ENCODE assay signal across 10 mouse cellular contexts in the genomic region with DNA sequence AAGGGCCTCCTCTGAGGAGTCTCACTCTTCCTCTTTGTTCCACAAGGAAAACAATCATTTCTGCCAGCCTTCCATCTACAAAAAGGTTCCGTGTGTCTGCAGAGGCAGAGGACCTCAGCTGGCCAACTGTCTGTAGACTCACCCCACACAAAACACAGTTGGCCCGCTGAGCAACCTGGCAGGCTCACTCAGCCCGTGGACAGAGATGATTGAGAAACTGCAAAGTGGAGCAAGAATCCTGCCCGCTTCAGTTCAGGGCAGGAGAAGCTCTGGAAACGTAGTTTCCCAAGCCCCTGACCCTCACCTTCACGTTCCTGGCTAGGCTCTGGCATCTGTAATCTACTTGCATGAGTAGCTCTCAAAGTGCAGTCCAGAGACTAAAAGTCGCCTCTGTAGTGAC. TPM values are rescaled to one million over a fixed set of nuclear protein-coding genes. Genes with fewer than 3 reads are reported as not detected.
DNase-seq lines count a peak whose midpoint lies in the region; ATAC-seq and TF ChIP-seq lines count a peak whose summit lies in the region.
"Had no signal": no experiment of that assay in that cellular context is flagged by ENCODE, and none has a peak within 500 bp of the region (broad histone marks: within the 10 kb centered on the region; RNA-seq: fewer than 3 reads in every experiment).

No protein-coding gene starts in this region.

- no peak overlapping the region for H3K4me3 ChIP-seq in intestine, embryonic 16.5 days (ENCODE audit: low read length)
- no peak overlapping the region for H3K4me3 ChIP-seq in intestine, postnatal 0 days (ENCODE audit: low read depth, low read length)
- H3K4me3 ChIP-seq in testis, adult 2 months (ENCODE audit: control insufficient read depth, low read depth, low read length), result no peak overlapping the region

- intact Hi-C loops in gastrocnemius, postnatal 14 days (cut with DNase I; ENCODE audit: low total_unique reads), result loop anchor here (5.0 kb wide), 1 partner anchor 85 kb away; a partner anchor contains a TSS

- 0 out of 2 replicates have a peak overlapping the region, but pooled peaks have one; percentile 45 for H3K9ac ChIP-seq in intestine, embryonic 16.5 days (ENCODE audit: low read depth, low read length)
- no peak overlapping the region for H3K9ac ChIP-seq in intestine, postnatal 0 days (ENCODE audit: low read depth, low read length)

- TF ChIP-seq POLR2A in testis, adult 2 months (IDR thresholded peaks at IDR 0.05; ENCODE audit: control insufficient read depth, low read depth, low read length), result no peak

- no peak for ATAC-seq in intestine, embryonic 16.5 days
- no peak for ATAC-seq in intestine, postnatal 0 days
- no peak for ATAC-seq in megakaryocyte progenitor cell, adult 5-6 weeks (replicated peaks; ENCODE audit: poor library complexity)

- DNase-seq in adrenal gland, postnatal 14 days, result peak; percentile 81
- DNase-seq in adrenal gland, postnatal 4 days (ENCODE audit: low spot score in 2 of 2), result no peak
- DNase-seq in testis, postnatal 10 days (ENCODE audit: low spot score), result no peak
- DNase-seq in gastrocnemius, postnatal 14 days, result no peak

- no peaks in the 10 kb centered on the region for H3K4me1 ChIP-seq in intestine, embryonic 16.5 days (ENCODE audit: control insufficient read depth, insufficient read depth, low read length)
- H3K4me1 ChIP-seq in intestine, postnatal 0 days (replicated peaks; ENCODE audit: control insufficient read depth, insufficient read depth, low read length), result 0 out of 2 replicates have a peak, but pooled peaks cover 3% of the 10 kb centered on the region
- peaks cover 12% of the 10 kb centered on the region for H3K4me1 ChIP-seq in testis, adult 2 months (ENCODE audit: control insufficient read depth, insufficient read depth, low read length)

- 0 out of 2 replicates have a peak overlapping the region, but pooled peaks have one; percentile 2 for H3K27ac ChIP-seq in intestine, embryonic 16.5 days (ENCODE audit: low read length)
- no peak overlapping the region for H3K27ac ChIP-seq in intestine, postnatal 0 days (ENCODE audit: low read depth, low read length)
- H3K27ac ChIP-seq in testis, adult 2 months (ENCODE audit: control insufficient read depth, insufficient read depth, low read depth, low read length), result peak overlapping the region; percentile 59

- no peak overlapping the region for H3K4me2 ChIP-seq in intestine, embryonic 16.5 days (ENCODE audit: low read depth, low read length)
- H3K4me2 ChIP-seq in intestine, postnatal 0 days (replicated peaks; ENCODE audit: low read depth), result no peak overlapping the region

- 42% methylated on average over 7 of the region's 7 CpGs for WGBS in intestine, embryonic 16.5 days
- 45% methylated on average over 7 of the region's 7 CpGs for WGBS in intestine, postnatal 0 days

- no peaks in the 10 kb centered on the region for H3K9me3 ChIP-seq in intestine, embryonic 16.5 days (ENCODE audit: control insufficient read depth, low read length)
- H3K9me3 ChIP-seq in intestine, postnatal 0 days (ENCODE audit: control insufficient read depth), result no peaks in the 10 kb centered on the region
- H3K9me3 ChIP-seq: limb, embryonic 13.5 days had no signal

- TF ChIP-seq CTCF in intestine, postnatal 0 days (IDR thresholded peaks at IDR 0.05; ENCODE audit: low read depth), result no peak
- TF ChIP-seq CTCF in testis, adult 2 months (IDR thresholded peaks at IDR 0.05; ENCODE audit: control insufficient read depth, insufficient read depth, insufficient replicate concordance, low read depth, low read length), result no peak

- H3K36me3 ChIP-seq in intestine, embryonic 16.5 days (ENCODE audit: control insufficient read depth, insufficient read depth, low read length), result no peaks in the 10 kb centered on the region
- H3K36me3 ChIP-seq in intestine, postnatal 0 days (ENCODE audit: control insufficient read depth, insufficient read depth), result no peaks in the 10 kb centered on the region
- no peaks in the 10 kb centered on the region for H3K36me3 ChIP-seq in testis, adult 2 months (ENCODE audit: control insufficient read depth, insufficient read depth, low read length)
- H3K36me3 ChIP-seq: limb, embryonic 13.5 days had no signal

- H3K27me3 ChIP-seq in intestine, embryonic 16.5 days (replicated peaks; ENCODE audit: control insufficient read depth, insufficient read depth, low read length), result no peaks in the 10 kb centered on the region
- H3K27me3 ChIP-seq in intestine, postnatal 0 days (replicated peaks; ENCODE audit: control insufficient read depth, insufficient read depth, low read length), result 0 out of 2 replicates have a peak, but pooled peaks cover under 1% of the 10 kb centered on the region
- no peaks in the 10 kb centered on the region for H3K27me3 ChIP-seq in testis, adult 2 months (ENCODE audit: control insufficient read depth, insufficient read depth, low read length)
- H3K27me3 ChIP-seq: limb, embryonic 13.5 days had no signal

RNA-seq across cellular contexts. Expression of a gene that starts 18.8 kb away (rescaled TPM):
- 83.4 and 88.8 TPM in 2 replicates for total RNA-seq in adrenal gland, postnatal 14 days (2021)
- 100 to 1,000 TPM; 107 to 113 TPM for total RNA-seq in adrenal gland, postnatal 4 days (2021)
- 20.2 and 23.6 TPM in 2 replicates for polyA plus RNA-seq in intestine, embryonic 16.5 days (2015; fragmentation: Nextera tagmentation; extraction: Ambion mirVana)
- polyA plus RNA-seq in intestine, postnatal 0 days (2015; fragmentation: Nextera tagmentation; extraction: Ambion mirVana), result 18.6 and 20.1 TPM in 2 replicates
- 12.2 and 12.3 TPM in 2 replicates for polyA plus RNA-seq in testis, adult 2 months (2012; rRNA removed)
- 7.6 and 8.0 TPM in 2 replicates for total RNA-seq in megakaryocyte progenitor cell, adult 5-6 weeks (2015)
- 8.3 and 10.3 TPM in 2 replicates for total RNA-seq in megakaryocyte progenitor cell, adult 5-6 weeks (2017)
- total RNA-seq in gastrocnemius, postnatal 14 days (2021), result 10 to 100 TPM; 34.6 to 41.4 TPM

RNA-seq across cellular contexts. Expression of a gene that starts 21.3 kb away (rescaled TPM):
- 2.9 and 37.6 TPM in 2 replicates for total RNA-seq in adrenal gland, postnatal 14 days (2021)
- 10 to 100 TPM in 1 of 2 experiments, 1 to 10 TPM in 1; 1.8 to 22.4 TPM for total RNA-seq in adrenal gland, postnatal 4 days (2021)
- 0.45 and 0.82 TPM in 2 replicates for polyA plus RNA-seq in intestine, embryonic 16.5 days (2015; fragmentation: Nextera tagmentation; extraction: Ambion mirVana)
- 0.63 and 0.84 TPM in 2 replicates for polyA plus RNA-seq in intestine, postnatal 0 days (2015; fragmentation: Nextera tagmentation; extraction: Ambion mirVana)
- polyA plus RNA-seq in testis, adult 2 months (2012; rRNA removed), result 0.74 and 1.4 TPM in 2 replicates
- not detected in 2 replicates for total RNA-seq in megakaryocyte progenitor cell, adult 5-6 weeks (2015)
- not detected in 2 replicates for total RNA-seq in megakaryocyte progenitor cell, adult 5-6 weeks (2017)
- not detected for total RNA-seq in gastrocnemius, postnatal 14 days (2021)
- total RNA-seq: heart, postnatal 36 days had no signal

RNA-seq across cellular contexts. Expression of a gene that starts 40.9 kb away (rescaled TPM):
- total RNA-seq in adrenal gland, postnatal 14 days (2021), result 43.6 and 57.0 TPM in 2 replicates
- 10 to 100 TPM; 52.8 to 53.8 TPM for total RNA-seq in adrenal gland, postnatal 4 days (2021)
- polyA plus RNA-seq in intestine, embryonic 16.5 days (2015; fragmentation: Nextera tagmentation; extraction: Ambion mirVana), result 3.0 and 3.4 TPM in 2 replicates
- polyA plus RNA-seq in intestine, postnatal 0 days (2015; fragmentation: Nextera tagmentation; extraction: Ambion mirVana), result 2.8 and 3.2 TPM in 2 replicates
- polyA plus RNA-seq in testis, adult 2 months (2012; rRNA removed), result 5.1 and 6.4 TPM in 2 replicates
- total RNA-seq in megakaryocyte progenitor cell, adult 5-6 weeks (2015), result 3.4 and 5.9 TPM in 2 replicates
- 22.7 and 37.3 TPM in 2 replicates for total RNA-seq in megakaryocyte progenitor cell, adult 5-6 weeks (2017)
- 10 to 100 TPM; 49.4 to 49.8 TPM for total RNA-seq in gastrocnemius, postnatal 14 days (2021)

RNA-seq across cellular contexts. Expression of a gene that starts 41.4 kb away (rescaled TPM):
- total RNA-seq in adrenal gland, postnatal 14 days (2021), result 167 and 212 TPM in 2 replicates
- 100 to 1,000 TPM; 217 to 242 TPM for total RNA-seq in adrenal gland, postnatal 4 days (2021)
- polyA plus RNA-seq in intestine, embryonic 16.5 days (2015; fragmentation: Nextera tagmentation; extraction: Ambion mirVana), result 62.9 and 68.1 TPM in 2 replicates
- polyA plus RNA-seq in intestine, postnatal 0 days (2015; fragmentation: Nextera tagmentation; extraction: Ambion mirVana), result 36.7 and 48.3 TPM in 2 replicates
- polyA plus RNA-seq in testis, adult 2 months (2012; rRNA removed), result 29.8 and 38.6 TPM in 2 replicates
- total RNA-seq in megakaryocyte progenitor cell, adult 5-6 weeks (2015), result 23.3 and 37.7 TPM in 2 replicates
- total RNA-seq in megakaryocyte progenitor cell, adult 5-6 weeks (2017), result 9.8 and 16.2 TPM in 2 replicates
- 10 to 100 TPM; 19.6 to 21.2 TPM for total RNA-seq in gastrocnemius, postnatal 14 days (2021)

RNA-seq across cellular contexts. Expression of a gene that starts 48.0 kb away (rescaled TPM):
- 0.41 and 4.2 TPM in 2 replicates for total RNA-seq in adrenal gland, postnatal 14 days (2021)
- 1 to 10 TPM in 1 of 2 experiments, under 1 TPM in 1; 0.64 to 1.3 TPM for total RNA-seq in adrenal gland, postnatal 4 days (2021)
- polyA plus RNA-seq in intestine, embryonic 16.5 days (2015; fragmentation: Nextera tagmentation; extraction: Ambion mirVana), result 1.8 and 2.1 TPM in 2 replicates
- polyA plus RNA-seq in intestine, postnatal 0 days (2015; fragmentation: Nextera tagmentation; extraction: Ambion mirVana), result 0.58 and 0.63 TPM in 2 replicates
- polyA plus RNA-seq in testis, adult 2 months (2012; rRNA removed), result 0.47 and 0.59 TPM in 2 replicates
- 0.54 TPM in 2 replicates for total RNA-seq in megakaryocyte progenitor cell, adult 5-6 weeks (2015)
- total RNA-seq in megakaryocyte progenitor cell, adult 5-6 weeks (2017), result 0.04 and 0.10 TPM in 2 replicates
- not detected for total RNA-seq in gastrocnemius, postnatal 14 days (2021)
